Mouse (Mus musculus) CD4-positive, CD25-positive, alpha-beta regulatory T cell (primary cell): ENCODE measurements around the gene 1700109H08Rik. TPM values are rescaled to one million over a fixed set of nuclear protein-coding genes. Genes with fewer than 3 reads are reported as not detected.

Source experiments
- polyA plus RNA-seq: library from polyadenylated mRNA; unstranded; fragments of 100-300 nt; shearing (Covaris generic); gene quantifications from one replicate; pipeline ENCODE4 v1.2.1, GENCODE M21; 2017

The 1700109H08Rik gene
- 7.7 TPM for polyA plus RNA-seq

DNA sequence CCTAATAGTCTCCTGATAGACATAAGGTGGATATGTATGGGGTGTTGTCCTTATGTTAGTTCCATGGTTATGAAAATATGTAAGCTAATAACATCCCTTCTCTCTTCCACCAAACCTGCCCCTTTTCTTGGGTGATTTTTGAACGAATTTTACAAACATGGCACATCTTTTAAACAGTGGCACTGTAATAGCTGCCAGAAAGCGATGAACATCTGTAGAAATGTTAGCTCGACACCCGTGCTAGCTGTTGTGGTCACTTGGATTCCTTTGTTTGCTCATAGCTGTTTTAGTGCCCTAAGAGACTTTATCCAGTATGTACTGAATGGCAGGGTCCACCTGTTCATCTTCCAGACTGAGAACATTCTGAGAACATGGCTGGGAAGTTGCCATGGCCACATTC is at the start of gene 1700109H08Rik:
Gene 1700109H08Rik (plus strand): TSS at position 301 of the 400 bp plus-strand sequence.

GRCm38 (mm10) chr5:3543629-3544479 is 27.5 kb upstream of the 1700109H08Rik start, which contains the start of gene Fam133b:
Gene Fam133b, plus strand, starts transcription at chr5:3543833.

DNA sequence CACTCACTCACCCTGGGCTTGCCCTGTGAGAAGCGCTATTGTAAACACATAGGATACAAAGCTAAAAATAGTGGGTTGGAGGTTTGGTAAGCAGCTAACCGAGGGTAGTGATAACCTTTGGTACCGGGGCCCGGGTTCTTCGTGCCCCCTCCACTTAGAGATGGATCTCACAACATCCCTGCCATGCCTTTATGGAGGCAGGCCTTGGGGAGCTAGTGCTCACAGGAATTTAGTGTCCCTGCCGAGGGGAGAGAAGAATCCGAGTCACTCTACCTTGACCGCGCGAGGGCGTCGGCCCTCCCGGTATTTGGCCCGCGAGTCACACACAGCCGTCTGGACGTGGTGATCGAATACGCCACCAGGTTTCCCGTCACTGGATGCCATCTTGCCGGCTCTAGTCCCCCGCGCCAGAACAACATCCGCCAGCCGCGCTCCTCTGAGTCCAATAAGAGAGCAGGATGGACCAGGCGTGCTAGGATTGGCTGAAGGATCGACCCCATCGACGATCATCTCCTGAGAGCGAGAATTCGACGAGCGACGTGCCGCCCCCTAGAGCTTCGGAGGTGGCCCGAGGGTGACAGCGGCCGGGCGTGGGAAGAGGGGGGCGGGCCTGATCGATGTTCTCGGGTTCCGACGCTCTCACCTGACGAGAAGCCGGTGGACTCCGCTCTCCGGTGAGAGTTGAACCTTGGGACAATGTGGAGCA is 24.5 kb downstream of the 1700109H08Rik start, which contains the start of gene Pex1:
Gene Pex1 (plus strand): TSS at position 374 of the 706 bp plus-strand sequence.

GRCm38 (mm10) chr5:3596399-3596766 is 25.0 kb downstream of the 1700109H08Rik start, which contains the start of gene Rbm48:
Gene Rbm48, minus strand, starts transcription at chr5:3596585.

Other genes with a start within 250 kb of the 1700109H08Rik start
- gene Cdk6, start 230.1 kb upstream of the 1700109H08Rik start, polyA plus RNA-seq: 37.2 TPM
- gene Fam133b, start 27.7 kb upstream of the 1700109H08Rik start, polyA plus RNA-seq: 33.9 TPM
- 14.6 TPM for gene Pex1, start 24.5 kb downstream of the 1700109H08Rik start, polyA plus RNA-seq
- gene Rbm48, start 25.0 kb downstream of the 1700109H08Rik start, polyA plus RNA-seq: 30.1 TPM
- not detected for gene Tmbim7, start 79.6 kb downstream of the 1700109H08Rik start, polyA plus RNA-seq
- 23.0 TPM for gene Gatad1, start 85.6 kb downstream of the 1700109H08Rik start, polyA plus RNA-seq
- 41.1 TPM for gene Ankib1, start 231.4 kb downstream of the 1700109H08Rik start, polyA plus RNA-seq
- gene Krit1, start 231.6 kb downstream of the 1700109H08Rik start, polyA plus RNA-seq: 74.4 TPM